Mouse (Mus musculus) cerebellum, adult 18-20 months (tissue): ENCODE results near the gene Crygn.
A peak's percentile ranks its signal among the peaks of the same experiment; 100 is the strongest.
"Not testable (repeated sequence)": the region's sequence is repeated elsewhere in the genome, so short reads cannot be mapped to it uniquely, and the experiment has no call there.

Source experiments
- DNase-seq, 2 experiments: peaks; one replicate each; pipeline ENCODE4 v3.0.0; 2021

Crygn gene

GRCm38 (mm10) chr5:24757816-24758215 lies at the start of gene Crygn:
Gene Crygn (minus strand): TSS chr5:24758008.
- no peak for DNase-seq

- no peak for DNase-seq
Measured at GRCm38 (mm10) chr5:24805222-24805621, 47.4 kb upstream of the Crygn start.

GRCm38 (mm10) chr5:24804661-24805060 lies 46.9 kb upstream of the Crygn start:
- DNase-seq = no peak

GRCm38 (mm10) chr5:24801841-24802624 lies 44.2 kb upstream of the Crygn start:
- no peak for DNase-seq

- no peak for DNase-seq
Measured at GRCm38 (mm10) chr5:24800416-24800815, 42.6 kb upstream of the Crygn start.

- no peak for DNase-seq
Measured at GRCm38 (mm10) chr5:24798639-24799038, 40.8 kb upstream of the Crygn start.

GRCm38 (mm10) chr5:24797858-24798257 lies 40.0 kb upstream of the Crygn start:
- no peak for DNase-seq

- DNase-seq = no peak
Measured at GRCm38 (mm10) chr5:24792961-24793360, 35.2 kb upstream of the Crygn start.

- no peak for DNase-seq
Measured at GRCm38 (mm10) chr5:24782957-24783356, 25.1 kb upstream of the Crygn start.

- no peak for DNase-seq
Measured at GRCm38 (mm10) chr5:24781048-24781447, 23.2 kb upstream of the Crygn start.

- peak; percentile 37 to 60 for DNase-seq
Measured at GRCm38 (mm10) chr5:24779881-24780512, 22.2 kb upstream of the Crygn start.

GRCm38 (mm10) chr5:24779321-24779720 lies 21.5 kb upstream of the Crygn start:
- DNase-seq = no peak

GRCm38 (mm10) chr5:24778843-24779140 lies 21.0 kb upstream of the Crygn start:
- no peak for DNase-seq

GRCm38 (mm10) chr5:24778082-24778842 lies 20.5 kb upstream of the Crygn start:
- DNase-seq = no peak

- DNase-seq = no peak
Measured at GRCm38 (mm10) chr5:24776681-24777080, 18.9 kb upstream of the Crygn start.

- DNase-seq = not testable (repeated sequence)
Measured at GRCm38 (mm10) chr5:24774549-24774948, 16.7 kb upstream of the Crygn start.

- no peak for DNase-seq
Measured at GRCm38 (mm10) chr5:24756931-24757330, 877 bp downstream of the Crygn start.

GRCm38 (mm10) chr5:24752175-24752498 lies 5.7 kb downstream of the Crygn start:
- DNase-seq = no peak

- peak; percentile 18 to 42 for DNase-seq
Measured at GRCm38 (mm10) chr5:24751305-24752174, 6.3 kb downstream of the Crygn start.

- peak; percentile 85 to 92 for DNase-seq
Measured at GRCm38 (mm10) chr5:24750321-24751304, 7.2 kb downstream of the Crygn start.

GRCm38 (mm10) chr5:24749731-24750130 lies 8.1 kb downstream of the Crygn start:
- DNase-seq = no peak

- DNase-seq = no peak
Measured at GRCm38 (mm10) chr5:24747533-24747932, 10.3 kb downstream of the Crygn start.
